Mouse (Mus musculus): ENCODE results near the gene Nupl1. TPM values are rescaled to one million over a fixed set of nuclear protein-coding genes. Genes with fewer than 3 reads are reported as not detected.

Gene Nupl1
- polyA plus RNA-seq, 1 experiment = not detected

- TF ChIP-seq POLR2A (IDR thresholded peaks at IDR 0.05; ENCODE audit: borderline replicate concordance, low read depth, low read length) (no peak), CTCF (IDR thresholded peaks at IDR 0.05; ENCODE audit: low read depth, low read length) (no peak)
- H3K4me1 ChIP-seq (ENCODE audit: control insufficient read depth, insufficient read depth, low read length) = peaks cover 43% of the 10 kb centered on the region
- peak overlapping the region; percentile 54 for H3K4me3 ChIP-seq (ENCODE audit: insufficient read depth, low read length)
- H3K27ac ChIP-seq (ENCODE audit: insufficient read depth, low read depth, low read length) = peak overlapping the region; percentile 79
These were observed 18.1 kb upstream of the Nupl1 start for GRCm38 (mm10) chr14:60269333-60269732.

DNA sequence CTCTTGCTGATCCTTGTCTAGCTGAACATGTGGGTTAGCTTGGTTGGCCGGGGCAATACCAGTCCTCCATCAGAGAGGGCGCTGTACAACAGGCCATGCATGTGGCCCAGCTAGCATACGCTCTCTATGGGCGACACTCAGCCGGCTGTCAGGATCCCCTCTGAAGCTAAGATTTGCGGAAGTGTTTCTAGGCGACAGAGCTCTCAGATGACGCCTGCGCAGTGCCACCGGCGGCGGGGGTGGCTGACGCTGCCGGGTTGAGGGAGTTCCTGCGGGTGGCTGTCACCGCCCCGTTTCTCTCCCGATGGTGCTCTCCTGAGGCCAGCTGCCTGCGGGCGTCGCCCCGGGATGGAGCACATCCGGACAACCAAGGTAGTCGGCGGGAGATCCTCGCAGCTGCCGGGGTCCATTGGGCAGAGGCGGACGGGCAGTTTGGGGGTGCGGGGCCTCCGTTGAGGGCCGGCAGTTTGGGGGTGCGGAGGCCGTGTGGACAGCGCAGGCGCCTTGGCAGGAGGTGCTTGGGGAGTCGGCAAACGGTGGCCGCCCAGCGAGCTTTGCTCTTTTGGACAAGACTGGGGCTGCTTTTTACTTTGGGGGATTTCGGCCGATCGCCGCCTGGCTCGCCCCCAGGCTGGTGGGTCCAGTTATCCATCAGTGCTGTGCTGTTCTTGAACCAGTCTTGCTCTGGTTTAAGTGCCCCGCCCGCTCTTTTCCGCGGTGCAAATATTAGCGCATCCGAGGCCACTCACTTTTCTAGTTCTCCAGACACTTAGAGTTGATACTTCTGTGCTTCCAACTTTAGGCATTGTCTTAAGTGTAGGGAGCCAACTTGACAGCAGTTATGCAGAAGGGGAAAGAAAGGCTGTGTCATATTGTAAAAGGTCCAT, 14.0 kb upstream of the Nupl1 start, which contains the start of gene Mtmr6:
TSS of gene Mtmr6 (plus strand) at position 239 of the 887 bp plus-strand sequence.
- Histone ChIP-seq H3K4me1 (ENCODE audit: control insufficient read depth, insufficient read depth, low read length) (peaks cover 28% of the 10 kb centered on the region), H3K4me3 (ENCODE audit: insufficient read depth, low read length) (peak within 1 kb of the TSS; percentile 96), H3K27ac (ENCODE audit: insufficient read depth, low read depth, low read length) (peak within 1 kb of the TSS; percentile 54)
- TF ChIP-seq POLR2A (IDR thresholded peaks at IDR 0.05; ENCODE audit: borderline replicate concordance, low read depth, low read length) (no peak), CTCF (IDR thresholded peaks at IDR 0.05; ENCODE audit: low read depth, low read length) (peak; percentile 48)

- Histone ChIP-seq H3K4me1 (ENCODE audit: control insufficient read depth, insufficient read depth, low read length) (peaks cover 12% of the 10 kb centered on the region), H3K4me3 (ENCODE audit: insufficient read depth, low read length) (no peak overlapping the region), H3K27ac (ENCODE audit: insufficient read depth, low read depth, low read length) (no peak overlapping the region)
- no peak for TF ChIP-seq CTCF (IDR thresholded peaks at IDR 0.05; ENCODE audit: low read depth, low read length)
- TF ChIP-seq POLR2A (IDR thresholded peaks at IDR 0.05; ENCODE audit: borderline replicate concordance, low read depth, low read length) = no peak
These were observed 11.1 kb upstream of the Nupl1 start for GRCm38 (mm10) chr14:60262316-60262715.

GRCm38 (mm10) chr14:60257851-60258250, 6.6 kb upstream of the Nupl1 start:
- TF ChIP-seq POLR2A (IDR thresholded peaks at IDR 0.05; ENCODE audit: borderline replicate concordance, low read depth, low read length) = no peak
- TF ChIP-seq CTCF (IDR thresholded peaks at IDR 0.05; ENCODE audit: low read depth, low read length) = no peak
- H3K27ac ChIP-seq (ENCODE audit: insufficient read depth, low read depth, low read length) = no peak overlapping the region
- no peak overlapping the region for H3K4me3 ChIP-seq (ENCODE audit: insufficient read depth, low read length)
- H3K4me1 ChIP-seq (ENCODE audit: control insufficient read depth, insufficient read depth, low read length) = peaks cover 5% of the 10 kb centered on the region

DNA sequence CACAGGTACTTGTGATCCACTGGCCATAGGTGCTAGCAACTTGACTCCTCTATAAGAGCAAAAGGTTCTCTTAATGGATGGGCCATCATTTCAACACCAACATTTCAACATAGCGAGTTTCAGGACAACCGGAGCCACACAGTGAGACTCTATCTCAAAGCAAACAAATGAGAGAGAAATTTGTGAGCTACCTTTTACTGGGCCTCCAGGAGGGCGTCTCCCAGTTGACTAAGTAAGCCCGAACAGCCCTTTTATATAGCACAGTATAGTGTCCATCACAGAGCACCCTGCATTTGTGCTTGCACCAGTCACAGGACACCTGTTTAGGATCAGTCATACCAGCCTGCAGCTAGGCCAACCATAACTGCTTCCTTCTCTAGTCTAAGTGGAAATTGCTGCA, 5.9 kb upstream of the Nupl1 start:
- no peak overlapping the region for H3K27ac ChIP-seq (ENCODE audit: insufficient read depth, low read depth, low read length)
- no peak overlapping the region for H3K4me3 ChIP-seq (ENCODE audit: insufficient read depth, low read length)
- no peak for TF ChIP-seq CTCF (IDR thresholded peaks at IDR 0.05; ENCODE audit: low read depth, low read length)
- TF ChIP-seq POLR2A (IDR thresholded peaks at IDR 0.05; ENCODE audit: borderline replicate concordance, low read depth, low read length) = no peak
- H3K4me1 ChIP-seq (ENCODE audit: control insufficient read depth, insufficient read depth, low read length) = peaks cover 8% of the 10 kb centered on the region

DNA sequence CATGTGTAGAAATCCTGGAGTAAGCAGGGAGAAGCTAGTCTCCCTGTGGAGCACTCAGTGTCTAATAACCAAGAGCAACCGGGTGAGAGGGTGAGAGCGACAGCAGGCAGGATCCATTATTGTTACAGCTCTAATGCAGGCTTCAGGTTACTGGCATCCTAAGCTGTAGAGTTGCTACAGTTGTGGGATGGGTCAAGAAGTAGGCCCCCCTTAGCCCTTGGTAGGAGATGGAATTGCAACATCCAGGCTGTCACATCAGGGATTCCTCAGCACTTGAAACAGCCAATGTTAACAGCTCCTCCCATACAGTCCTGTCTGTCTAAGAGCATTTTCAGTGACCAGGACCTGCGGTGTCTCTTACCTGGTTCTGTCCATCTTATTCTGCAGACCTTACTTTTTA, 5.1 kb upstream of the Nupl1 start:
- H3K4me3 ChIP-seq (ENCODE audit: insufficient read depth, low read length) = no peak overlapping the region
- H3K27ac ChIP-seq (ENCODE audit: insufficient read depth, low read depth, low read length) = no peak overlapping the region
- no peak for TF ChIP-seq CTCF (IDR thresholded peaks at IDR 0.05; ENCODE audit: low read depth, low read length)
- H3K4me1 ChIP-seq (ENCODE audit: control insufficient read depth, insufficient read depth, low read length) = peaks cover 8% of the 10 kb centered on the region

- Histone ChIP-seq H3K4me3 (ENCODE audit: insufficient read depth, low read length) (no peak overlapping the region), H3K4me1 (ENCODE audit: control insufficient read depth, insufficient read depth, low read length) (peaks cover 8% of the 10 kb centered on the region), H3K27ac (ENCODE audit: insufficient read depth, low read depth, low read length) (no peak overlapping the region)
- TF ChIP-seq POLR2A (IDR thresholded peaks at IDR 0.05; ENCODE audit: borderline replicate concordance, low read depth, low read length) (no peak), CTCF (IDR thresholded peaks at IDR 0.05; ENCODE audit: low read depth, low read length) (no peak)
These were observed 3.5 kb upstream of the Nupl1 start for GRCm38 (mm10) chr14:60254774-60255173.

GRCm38 (mm10) chr14:60253466-60253865, 2.2 kb upstream of the Nupl1 start:
- H3K27ac ChIP-seq (ENCODE audit: insufficient read depth, low read depth, low read length) = no peak overlapping the region
- H3K4me1 ChIP-seq (ENCODE audit: control insufficient read depth, insufficient read depth, low read length) = peaks cover 13% of the 10 kb centered on the region
- H3K4me3 ChIP-seq (ENCODE audit: insufficient read depth, low read length) = no peak overlapping the region
- TF ChIP-seq CTCF (IDR thresholded peaks at IDR 0.05; ENCODE audit: low read depth, low read length) (no peak), POLR2A (IDR thresholded peaks at IDR 0.05; ENCODE audit: borderline replicate concordance, low read depth, low read length) (no peak)

DNA sequence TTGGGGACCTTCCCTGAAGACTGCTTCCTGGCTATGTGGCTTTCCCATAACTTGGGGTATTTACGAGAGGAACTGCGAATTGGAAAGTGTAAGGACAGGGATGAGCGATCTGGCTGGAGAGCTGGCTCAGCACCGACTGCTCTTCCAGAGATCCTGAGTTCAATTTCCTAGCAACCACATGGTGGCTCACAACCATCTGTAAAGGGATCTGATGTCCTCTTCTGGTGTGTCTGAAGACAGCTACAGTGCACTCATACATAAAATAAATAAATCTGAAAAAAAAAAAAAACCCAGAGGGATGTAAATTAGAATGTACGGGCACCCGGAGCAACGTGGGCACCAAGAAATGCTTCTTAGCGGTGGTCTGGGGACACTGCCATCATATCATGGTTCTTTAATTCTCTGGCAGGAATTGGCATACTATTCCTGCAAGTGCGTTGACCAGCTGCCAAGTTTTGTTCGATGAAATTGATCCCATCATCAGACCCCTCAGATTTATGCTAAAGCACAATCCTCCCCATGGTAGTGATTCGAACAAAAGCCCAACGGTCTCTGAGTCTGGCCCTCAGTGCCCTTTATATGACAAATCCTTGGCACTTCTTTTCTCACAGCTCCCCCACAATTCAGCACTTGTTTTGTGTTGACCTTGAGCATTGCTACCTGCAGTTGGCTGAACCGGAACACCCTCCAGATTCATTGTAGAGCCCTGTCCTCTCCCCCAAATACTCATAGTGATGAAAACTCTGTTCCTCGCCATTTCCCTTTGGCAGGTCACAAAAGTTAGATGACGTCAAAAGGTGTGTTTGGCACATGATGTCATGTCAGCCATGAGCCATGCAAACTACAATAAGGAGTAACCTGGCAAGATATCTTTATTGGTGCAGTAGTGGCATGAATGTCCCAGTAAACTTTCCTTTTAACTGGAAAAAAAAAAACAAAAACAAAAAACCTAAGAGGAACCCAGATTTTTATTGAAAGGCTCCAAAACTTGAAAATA, 1.1 kb upstream of the Nupl1 start:
- Histone ChIP-seq H3K4me3 (ENCODE audit: insufficient read depth, low read length) (peak overlapping the region; percentile 83), H3K27ac (ENCODE audit: insufficient read depth, low read depth, low read length) (peak overlapping the region; percentile 94), H3K4me1 (ENCODE audit: control insufficient read depth, insufficient read depth, low read length) (peaks cover 9% of the 10 kb centered on the region)
- TF ChIP-seq CTCF (IDR thresholded peaks at IDR 0.05; ENCODE audit: low read depth, low read length) (no peak), POLR2A (IDR thresholded peaks at IDR 0.05; ENCODE audit: borderline replicate concordance, low read depth, low read length) (no peak)
